Mouse (Mus musculus) forebrain, embryonic 15.5 days (tissue): Measurements from ENCODE around the gene Gm3187. TPM values are rescaled to one million over a fixed set of nuclear protein-coding genes. Genes with fewer than 3 reads are reported as not detected.
"Not testable (repeated sequence)": the region's sequence is repeated elsewhere in the genome, so short reads cannot be mapped to it uniquely, and the experiment has no call there.

Source experiments
- ATAC-seq: fragments of 200-750 bp; cut with Nextera tagmentation; replicated peaks from 2 replicates; pipeline ENCODE4 v1.8.0; 2017; ENCODE audit warnings: mild to moderate bottlenecking, moderate TSS enrichment, moderate library complexity
- H3K27ac ChIP-seq: fragments of 300-500 bp; sonication (generic); replicated peaks from 2 replicates; pipeline ENCODE4 v1.5.1; 2015; ENCODE audit warnings: mild to moderate bottlenecking, inconsistent platforms
- H3K27me3 ChIP-seq: fragments of 300-500 bp; sonication (generic); 2 replicates; pipeline ENCODE4 v1.6.1; 2015; ENCODE audit warnings: inconsistent platforms
- H3K36me3 ChIP-seq: fragments of 300-500 bp; sonication (generic); 2 replicates; pipeline ENCODE4 v1.6.1; 2015; ENCODE audit warnings: mild to moderate bottlenecking, inconsistent platforms
- H3K4me1 ChIP-seq: fragments of 300-500 bp; sonication (generic); 2 replicates; pipeline ENCODE4 v1.6.1; 2015; ENCODE audit warnings: inconsistent platforms
- H3K4me2 ChIP-seq: fragments of 300-500 bp; sonication (generic); replicated peaks from 2 replicates; pipeline ENCODE4 v1.6.1; 2015; ENCODE audit warnings: mild to moderate bottlenecking, inconsistent platforms
- H3K4me3 ChIP-seq: fragments of 300-500 bp; sonication (generic); 2 replicates; pipeline ENCODE4 v1.5.1; 2015; ENCODE audit warnings: mild to moderate bottlenecking, inconsistent platforms
- H3K9ac ChIP-seq: fragments of 300-500 bp; sonication (generic); replicated peaks from 2 replicates; pipeline ENCODE4 v1.6.1; 2015; ENCODE audit warnings: mild to moderate bottlenecking, inconsistent platforms
- H3K9me3 ChIP-seq: fragments of 300-500 bp; sonication (generic); 2 replicates; pipeline ENCODE4 v1.6.1; 2016; ENCODE audit warnings: inconsistent platforms
- WGBS: fragments of 180-500 bp; shearing (Covaris S2); methylation state at CpG from one replicate; pipeline ENCODE4 v1.1.7; 2015; ENCODE audit warnings: mixed read lengths; 5-methylcytosine and 5-hydroxymethylcytosine counted together
- polyA plus RNA-seq: library from polyadenylated mRNA; unstranded; fragments of >200 nt; fragmentation: Nextera tagmentation; extraction: Ambion mirVana; gene quantifications from 2 replicates; pipeline ENCODE4 v1.2.1, GENCODE M21; 2015

The Gm3187 gene
- not detected in 2 replicates for polyA plus RNA-seq

DNA sequence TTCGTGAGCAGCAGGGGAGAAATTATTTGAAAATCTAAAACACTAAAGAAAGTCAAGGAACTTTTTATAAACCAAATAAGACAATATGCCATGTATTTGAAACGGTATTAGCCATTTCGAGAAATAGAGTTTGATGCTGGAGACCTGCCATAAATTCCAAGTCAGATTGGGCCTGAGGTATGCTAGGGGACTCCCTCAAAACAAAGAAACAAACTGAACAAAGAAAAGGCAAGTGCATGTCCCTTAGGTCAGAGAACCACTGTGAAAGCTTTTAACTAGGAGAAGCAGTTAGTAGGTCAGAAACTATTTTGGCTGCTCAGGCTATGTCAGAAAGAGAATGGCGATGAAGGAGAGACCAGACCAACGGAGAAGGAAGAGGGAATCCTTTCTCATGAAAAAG is at the start of gene Gm3187:
Gene Gm3187 (plus strand): TSS at position 301 of the 400 bp plus-strand sequence.
- not testable (repeated sequence) for H3K4me1 ChIP-seq, ATAC-seq, H3K9me3 ChIP-seq, H3K4me2 ChIP-seq, H3K4me3 ChIP-seq, H3K9ac ChIP-seq, H3K27ac ChIP-seq, H3K36me3 ChIP-seq, H3K27me3 ChIP-seq
- WGBS: 82% methylated on average over 5 of the region's 5 CpGs

DNA sequence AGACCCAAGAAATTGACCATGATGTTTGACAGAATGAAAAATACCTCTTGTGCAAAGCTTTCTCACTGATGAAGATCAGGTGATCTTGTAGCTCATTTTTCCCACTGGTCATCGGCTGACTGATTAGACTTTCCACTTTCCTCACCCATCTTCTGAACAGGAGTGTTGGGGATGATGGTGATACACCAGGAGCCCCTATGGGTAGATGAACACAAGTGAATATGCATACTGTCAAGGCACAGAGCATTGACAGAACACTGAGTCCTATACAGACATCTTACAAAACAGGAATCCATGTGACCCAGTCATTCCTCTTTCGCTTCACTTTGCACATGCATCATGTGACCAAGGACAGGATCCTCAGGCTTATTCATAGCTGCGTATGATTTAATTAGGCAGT is 28.6 kb upstream of the Gm3187 start, which contains the start of gene Gm3194:
Gene Gm3194 (minus strand): TSS at position 101 of the 400 bp plus-strand sequence.
- not testable (repeated sequence) for H3K4me3 ChIP-seq, H3K27me3 ChIP-seq, H3K4me1 ChIP-seq, ATAC-seq, H3K4me2 ChIP-seq, H3K36me3 ChIP-seq, H3K27ac ChIP-seq, H3K9ac ChIP-seq, H3K9me3 ChIP-seq
- no CpG with 5 or more reads among the region's 3 CpGs for WGBS

DNA sequence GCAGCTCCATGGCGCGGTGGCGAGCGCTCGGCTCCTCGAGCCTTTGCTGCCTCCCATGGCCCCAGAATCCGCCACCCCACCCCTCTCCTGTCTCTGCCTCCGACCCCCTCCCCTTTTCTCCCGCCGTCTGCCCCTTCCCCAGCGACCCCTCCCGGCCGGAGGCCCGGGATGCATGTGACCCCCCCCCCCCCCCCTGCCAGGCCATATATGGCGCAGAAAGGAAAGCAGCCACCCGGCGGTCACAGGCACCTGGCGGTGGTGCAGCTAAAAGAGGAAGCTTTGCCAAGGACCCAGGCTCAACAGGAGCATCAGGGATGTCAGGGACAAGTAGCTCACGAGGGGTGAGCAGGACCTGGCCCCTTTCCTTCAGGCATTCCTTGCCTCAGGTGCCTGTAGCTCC is 23.5 kb upstream of the Gm3187 start:
- not testable (repeated sequence) for H3K27ac ChIP-seq, H3K4me1 ChIP-seq, H3K27me3 ChIP-seq, H3K9ac ChIP-seq, H3K4me2 ChIP-seq, H3K36me3 ChIP-seq, H3K4me3 ChIP-seq, H3K9me3 ChIP-seq
- no CpG with 5 or more reads among the region's 19 CpGs for WGBS
- peak; percentile 66; the same call in 1 of the 2 replicates for ATAC-seq

GRCm38 (mm10) chr14:5477730-5478129 is 6.3 kb upstream of the Gm3187 start, which contains the start of gene Gm8246:
TSS of gene Gm8246 (minus strand) at chr14:5477830.
- H3K4me2 ChIP-seq, H3K4me1 ChIP-seq, H3K9me3 ChIP-seq, H3K9ac ChIP-seq, H3K4me3 ChIP-seq, H3K36me3 ChIP-seq, ATAC-seq, H3K27ac ChIP-seq, H3K27me3 ChIP-seq: not testable (repeated sequence)
- no CpG with 5 or more reads among the region's 3 CpGs for WGBS

DNA sequence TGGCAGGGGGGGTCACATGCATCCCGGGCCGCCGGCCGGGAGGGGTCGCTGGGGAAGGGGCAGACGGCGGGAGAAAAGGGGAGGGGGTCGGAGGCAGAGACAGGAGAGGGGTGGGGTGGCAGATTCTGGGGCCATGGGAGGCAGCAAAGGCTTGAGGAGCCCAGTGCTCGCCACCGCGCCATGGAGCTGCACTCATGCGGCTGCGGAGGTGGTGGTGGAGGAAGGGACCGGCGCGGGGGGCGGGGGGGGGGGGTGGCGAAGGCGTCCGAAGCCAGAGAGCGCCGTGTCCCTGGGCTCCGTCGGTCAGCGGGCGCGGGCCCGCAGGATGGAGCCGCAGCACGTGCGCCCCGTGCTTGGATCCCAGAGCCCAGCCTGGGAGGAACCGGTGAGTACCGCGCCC is 17.4 kb downstream of the Gm3187 start, which contains the start of gene Gm3488:
Gene Gm3488 (plus strand): TSS at position 301 of the 400 bp plus-strand sequence.
- no CpG with 5 or more reads among the region's 35 CpGs for WGBS
- not testable (repeated sequence) for H3K9ac ChIP-seq, H3K4me2 ChIP-seq, ATAC-seq, H3K27me3 ChIP-seq, H3K4me3 ChIP-seq, H3K9me3 ChIP-seq, H3K36me3 ChIP-seq, H3K4me1 ChIP-seq, H3K27ac ChIP-seq

GRCm38 (mm10) chr14:5538196-5538595 is 54.2 kb downstream of the Gm3187 start, which contains the start of gene Gm3532:
TSS of gene Gm3532 (plus strand) at chr14:5538496.
- H3K36me3 ChIP-seq, H3K27ac ChIP-seq, ATAC-seq, H3K4me3 ChIP-seq, H3K9ac ChIP-seq, H3K4me2 ChIP-seq, H3K9me3 ChIP-seq, H3K27me3 ChIP-seq, H3K4me1 ChIP-seq: not testable (repeated sequence)
- WGBS: no CpG with 5 or more reads among the region's 2 CpGs

Other genes starting within 250 kb of the Gm3187 start
- gene Gm3526, start 223.6 kb upstream of the Gm3187 start, polyA plus RNA-seq: not detected in 2 replicates
- not detected in 2 replicates for gene Gm3542, start 149.3 kb upstream of the Gm3187 start, polyA plus RNA-seq
- gene Gm3500, start 95.2 kb upstream of the Gm3187 start, polyA plus RNA-seq: 0.33 and 0.46 TPM in 2 replicates
- gene Gm3194, start 28.7 kb upstream of the Gm3187 start, polyA plus RNA-seq: not detected in 2 replicates
- not detected in 2 replicates for gene Gm8246, start 6.4 kb upstream of the Gm3187 start, polyA plus RNA-seq
- gene Gm3488, start 17.5 kb downstream of the Gm3187 start, polyA plus RNA-seq: 10.0 and 11.1 TPM in 2 replicates
- 0.14 and 0.15 TPM in 2 replicates for gene Gm3532, start 54.3 kb downstream of the Gm3187 start, polyA plus RNA-seq
- gene Gm8265, start 148.8 kb downstream of the Gm3187 start, polyA plus RNA-seq: not detected in 2 replicates
- not detected in 2 replicates for gene Gm9603, start 203.2 kb downstream of the Gm3187 start, polyA plus RNA-seq